Mouse (Mus musculus): ENCODE measurements at regions not wholly inside any gene's neighbourhood (a gene's known extent, or its start where the extent isn't known, plus 50 kb on each side); places are given as distances from the start of the nearest gene placed in this dataset.

DNA sequence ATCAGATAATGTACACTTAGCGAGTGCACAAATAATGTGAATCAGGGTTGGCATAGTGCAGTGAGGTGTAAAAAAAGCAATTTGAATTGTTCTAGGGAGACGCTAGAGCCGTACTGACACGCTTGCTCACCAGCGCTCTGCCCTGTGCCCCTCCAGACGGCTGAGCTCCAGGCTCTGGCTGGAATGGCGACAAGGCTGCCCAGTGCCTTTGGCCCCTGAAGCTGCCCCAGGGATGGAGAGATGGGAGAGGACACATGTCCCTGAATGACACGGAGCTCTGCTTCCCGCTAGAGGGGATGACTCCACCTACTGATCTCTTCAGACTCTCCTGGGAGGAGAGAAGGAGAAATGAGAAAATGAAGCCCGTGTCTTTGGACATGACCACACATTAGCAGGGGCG, 143.3 kb upstream of the Cadm1 start:
- DNase-seq (ENCODE audit: extremely low read depth, low read depth, low spot score): no peak

DNA sequence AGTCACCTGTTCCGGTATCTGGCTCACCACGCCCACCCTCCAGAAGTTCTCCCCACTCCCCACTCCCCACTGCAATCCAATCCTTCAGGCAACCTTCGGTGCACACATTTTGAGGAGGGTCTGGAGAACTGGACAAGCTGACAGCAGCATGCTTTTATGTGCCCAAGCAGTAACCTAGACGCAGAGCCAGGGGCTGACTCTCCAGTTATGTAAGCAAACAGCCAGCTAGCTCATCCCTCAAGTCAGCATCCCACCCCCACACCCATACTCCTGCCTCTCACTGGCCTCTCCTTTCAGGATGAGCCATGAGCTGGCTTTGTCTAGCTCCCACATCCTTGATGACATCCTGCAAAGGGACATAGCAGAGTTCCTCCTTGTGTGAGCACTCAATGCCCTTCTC, 142.8 kb upstream of the Cadm1 start:
- no peak for DNase-seq (ENCODE audit: extremely low read depth, low read depth, low spot score)

DNA sequence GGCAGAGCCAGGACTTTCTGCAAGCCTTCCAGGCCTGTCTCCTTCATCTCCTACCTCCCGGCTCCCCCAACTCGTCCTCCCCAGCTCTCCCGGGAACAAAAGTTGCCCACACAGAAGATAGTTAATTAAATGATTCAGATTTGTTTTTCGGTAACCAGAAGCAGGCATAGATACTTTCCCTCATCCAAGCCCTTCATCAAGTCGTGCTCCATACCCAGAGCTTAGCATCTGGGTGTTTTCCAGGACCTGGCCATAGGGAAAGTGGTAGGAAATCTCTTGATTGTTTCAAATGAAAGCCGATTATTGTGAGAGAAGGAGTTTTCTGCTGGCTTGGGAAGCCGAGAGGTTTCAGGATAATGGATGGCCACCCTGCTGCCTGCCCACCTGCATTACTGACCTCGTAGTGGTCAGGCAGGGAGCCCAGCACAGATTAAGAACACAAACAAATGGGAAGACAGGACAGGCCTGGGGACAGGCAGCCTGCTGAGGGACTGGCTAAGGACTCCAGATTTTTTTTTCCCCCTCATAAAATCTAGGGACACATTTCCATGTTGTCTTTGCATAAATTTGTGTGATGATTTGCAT, 142.2 kb upstream of the Cadm1 start:
- DNase-seq (ENCODE audit: extremely low read depth, low read depth, low spot score): no peak

DNA sequence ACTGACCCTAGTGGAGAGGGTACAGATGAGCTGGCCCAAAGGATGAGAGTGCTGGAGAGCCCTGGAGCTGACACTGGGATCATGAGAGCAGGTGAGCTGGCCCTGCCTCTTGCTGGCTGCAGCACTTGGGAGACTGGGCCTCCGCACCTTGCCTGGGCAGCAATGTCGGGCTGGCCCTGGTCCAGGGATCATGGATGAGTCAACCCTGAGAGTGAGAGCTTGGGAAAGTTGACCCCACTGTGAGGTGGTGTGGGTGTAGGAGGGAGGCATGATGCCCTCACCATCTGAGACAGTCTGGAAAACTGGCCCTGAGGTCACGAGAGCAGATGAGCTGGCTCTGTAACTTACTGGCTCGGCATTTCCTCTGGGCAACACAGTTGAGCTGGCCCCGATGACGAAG, 140.1 kb upstream of the Cadm1 start:
- DNase-seq (ENCODE audit: extremely low read depth, low read depth, low spot score): no peak

DNA sequence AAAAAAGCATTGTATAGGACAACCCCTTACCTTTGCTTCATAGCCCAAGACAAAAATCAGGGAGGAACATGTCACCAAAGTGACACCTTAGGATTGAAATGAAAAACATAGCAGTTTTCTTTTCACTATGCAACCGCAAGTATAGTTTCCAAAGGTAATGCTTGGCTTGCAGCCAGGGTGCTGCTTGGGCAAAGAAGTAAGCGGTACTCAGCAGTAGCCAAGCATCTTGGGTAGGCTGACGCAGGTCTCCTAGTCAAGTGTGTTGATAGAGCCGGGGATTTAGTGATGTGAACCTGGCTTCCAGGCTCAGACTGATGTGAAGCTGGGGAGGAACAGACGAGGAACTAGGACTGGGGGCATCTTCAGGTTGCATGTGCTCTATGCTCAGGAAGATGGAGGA, 138.3 kb upstream of the Cadm1 start:
- DNase-seq (ENCODE audit: extremely low read depth, low read depth, low spot score): no peak

- no peak for DNase-seq (ENCODE audit: extremely low read depth, low read depth, low spot score)
These were observed 130.4 kb upstream of the Cadm1 start for GRCm38 (mm10) chr9:47399598-47399997.

DNA sequence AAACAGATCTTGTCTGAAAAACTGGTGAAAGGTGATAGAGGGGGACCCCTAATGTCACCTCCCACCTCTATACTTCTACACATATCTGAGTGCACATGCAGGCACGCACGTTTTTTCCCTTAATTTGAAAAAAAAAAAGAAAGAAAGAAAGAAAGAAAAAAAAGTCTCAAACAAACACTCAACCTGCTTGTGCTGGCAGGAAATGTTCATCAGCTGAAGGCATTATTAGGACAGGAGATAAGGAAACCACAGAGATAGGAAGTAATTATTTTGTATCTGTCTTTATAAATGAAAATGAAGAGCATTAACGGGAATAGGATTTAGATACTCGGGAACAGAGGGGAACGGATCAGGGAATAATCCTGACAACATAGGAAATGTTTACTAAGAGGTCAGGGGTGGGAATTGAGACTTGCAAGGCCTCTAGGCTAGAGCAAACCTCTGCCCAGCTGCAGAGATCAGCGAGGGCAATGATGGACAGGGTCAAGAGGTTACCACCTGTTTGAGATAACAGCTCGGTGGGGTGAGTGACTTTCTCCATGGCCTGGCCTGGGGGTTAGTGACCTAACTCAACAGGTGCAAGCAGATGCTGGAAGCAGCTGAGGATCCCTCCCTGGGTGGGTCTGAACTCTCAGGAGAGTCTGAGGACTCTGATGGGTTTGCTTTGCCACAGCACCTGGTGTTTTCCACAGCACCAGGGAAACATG, 129.7 kb upstream of the Cadm1 start:
- DNase-seq (ENCODE audit: extremely low read depth, low read depth, low spot score): no peak

DNA sequence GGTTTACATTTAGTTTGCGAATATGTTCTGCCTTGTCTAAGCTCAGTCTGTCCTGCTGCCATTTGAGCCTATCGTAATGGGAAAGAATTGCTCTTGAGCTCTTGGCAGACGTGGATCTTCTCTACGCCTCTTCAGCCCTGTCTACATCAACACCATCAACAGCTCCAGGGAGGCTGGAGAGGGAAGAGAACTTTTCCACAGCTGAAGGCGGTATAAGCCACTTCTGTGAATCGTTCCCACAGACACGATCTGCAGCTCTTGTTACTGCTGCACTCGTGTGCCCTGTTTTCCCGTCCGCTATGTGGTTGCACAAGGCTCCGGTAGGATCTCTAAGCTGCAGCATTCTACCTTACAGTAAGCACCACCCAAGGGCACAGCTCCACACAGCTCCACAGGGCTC, 128.5 kb upstream of the Cadm1 start:
- DNase-seq (ENCODE audit: extremely low read depth, low read depth, low spot score): no peak

GRCm38 (mm10) chr9:47403317-47403716, 126.7 kb upstream of the Cadm1 start:
- no peak for DNase-seq (ENCODE audit: extremely low read depth, low read depth, low spot score)

GRCm38 (mm10) chr9:47404821-47405220, 125.2 kb upstream of the Cadm1 start:
- no peak for DNase-seq (ENCODE audit: extremely low read depth, low read depth, low spot score)

DNA sequence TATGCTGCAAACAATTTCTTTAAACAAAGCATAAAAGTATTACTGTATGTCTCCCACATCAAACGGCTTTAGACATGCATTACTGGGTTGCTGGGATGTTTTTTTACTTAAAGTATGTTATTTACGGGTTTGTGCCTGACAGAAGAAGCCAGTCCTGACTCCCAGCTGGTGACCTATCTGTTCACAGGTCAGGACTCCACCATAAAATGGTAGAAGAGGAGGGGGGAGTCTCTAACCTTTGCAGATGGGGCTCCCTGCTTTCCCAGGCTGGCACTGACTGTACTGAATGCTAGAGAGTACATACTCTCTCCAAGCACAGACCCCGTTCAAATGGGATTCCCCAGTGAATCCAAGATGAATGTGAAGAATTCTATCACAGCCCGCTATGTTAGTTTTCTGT, 124.4 kb upstream of the Cadm1 start:
- no peak for DNase-seq (ENCODE audit: extremely low read depth, low read depth, low spot score)

DNA sequence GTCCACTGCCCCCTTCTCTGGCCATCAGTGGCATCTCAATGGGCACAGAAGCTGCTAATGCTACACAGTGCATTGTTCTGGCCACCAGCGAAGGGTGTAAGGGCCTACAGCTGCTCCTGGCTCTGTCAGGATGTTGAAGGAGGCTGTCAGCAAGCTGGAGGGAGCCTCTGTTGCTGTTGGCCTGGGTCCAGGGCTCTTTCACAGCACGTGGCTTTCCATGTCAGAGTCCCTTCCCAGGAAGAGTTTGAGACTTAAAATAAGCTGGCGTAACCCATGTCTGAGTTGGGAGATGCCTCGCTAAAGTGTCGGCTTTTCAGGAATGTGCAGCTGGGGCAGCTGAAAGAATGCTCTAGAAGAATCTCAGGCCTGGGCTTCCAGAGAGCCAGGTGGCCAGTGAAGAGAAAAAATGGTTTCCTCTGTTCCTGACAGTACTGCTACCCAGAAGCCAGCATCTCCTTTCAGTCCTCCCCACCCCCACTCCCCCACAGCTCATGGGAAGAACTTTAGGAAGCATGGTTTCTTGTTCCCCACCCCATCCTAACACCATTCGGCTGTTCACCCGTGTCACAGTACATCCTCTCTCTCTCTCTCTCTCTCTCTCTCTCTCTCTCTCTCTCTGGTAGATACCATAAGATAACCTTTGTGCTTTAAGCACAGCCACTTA, 122.8 kb upstream of the Cadm1 start:
- no peak for DNase-seq (ENCODE audit: extremely low read depth, low read depth, low spot score)

DNA sequence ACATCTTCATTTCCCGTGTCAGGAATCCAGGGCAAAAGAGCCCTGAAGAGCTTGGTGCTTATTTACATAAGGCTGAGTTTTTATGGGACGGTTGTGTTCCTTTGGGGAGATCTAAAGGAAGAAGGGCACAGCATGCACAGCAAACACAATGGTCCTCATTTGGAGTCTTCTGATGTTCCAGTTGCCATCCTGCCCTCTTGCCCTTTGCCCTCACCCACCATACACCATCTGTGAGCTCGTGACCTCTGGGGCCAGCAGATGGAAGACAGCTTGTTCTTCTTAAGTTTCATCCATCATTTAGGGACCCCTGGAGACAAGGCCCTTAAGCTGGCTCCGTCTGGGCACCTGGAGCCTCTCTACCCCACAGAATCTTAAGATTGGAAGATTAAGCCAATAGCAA, 121.9 kb upstream of the Cadm1 start:
- DNase-seq (ENCODE audit: extremely low read depth, low read depth, low spot score): no peak

GRCm38 (mm10) chr9:47409579-47409978, 120.4 kb upstream of the Cadm1 start:
- DNase-seq (ENCODE audit: extremely low read depth, low read depth, low spot score): no peak

- DNase-seq (ENCODE audit: extremely low read depth, low read depth, low spot score): no peak
These were observed 117.2 kb upstream of the Cadm1 start for GRCm38 (mm10) chr9:47412786-47413185.

DNA sequence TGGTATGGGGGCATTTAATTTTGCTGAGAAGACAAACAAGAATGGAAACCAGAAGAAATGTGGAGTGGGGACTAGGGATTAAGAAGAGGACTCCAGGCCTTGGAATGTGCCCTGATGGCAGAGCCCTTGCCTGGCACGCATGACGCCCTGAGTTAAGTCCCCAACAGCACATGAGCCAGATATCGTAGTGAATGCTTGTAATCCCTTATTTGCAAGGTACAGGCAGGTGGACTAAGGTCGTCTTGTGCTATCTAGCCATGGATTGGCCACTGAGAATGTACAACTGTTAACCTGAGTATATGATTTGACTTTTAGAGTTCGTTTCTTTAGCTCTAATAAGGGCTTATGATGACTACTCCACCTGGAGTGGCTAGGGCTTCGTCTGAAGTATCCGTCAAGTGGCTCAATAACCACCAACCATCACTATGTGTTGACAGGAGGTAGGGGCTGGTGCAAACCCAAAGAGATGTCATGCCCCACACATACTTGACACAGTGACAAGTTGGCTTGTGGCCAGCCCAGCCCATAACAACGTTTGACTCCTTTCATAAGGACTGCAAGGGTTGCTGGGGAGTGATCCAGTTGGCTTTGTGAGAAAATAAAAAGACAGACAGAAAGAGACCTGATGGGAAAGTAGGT, 115.5 kb upstream of the Cadm1 start:
- DNase-seq (ENCODE audit: extremely low read depth, low read depth, low spot score): no peak

DNA sequence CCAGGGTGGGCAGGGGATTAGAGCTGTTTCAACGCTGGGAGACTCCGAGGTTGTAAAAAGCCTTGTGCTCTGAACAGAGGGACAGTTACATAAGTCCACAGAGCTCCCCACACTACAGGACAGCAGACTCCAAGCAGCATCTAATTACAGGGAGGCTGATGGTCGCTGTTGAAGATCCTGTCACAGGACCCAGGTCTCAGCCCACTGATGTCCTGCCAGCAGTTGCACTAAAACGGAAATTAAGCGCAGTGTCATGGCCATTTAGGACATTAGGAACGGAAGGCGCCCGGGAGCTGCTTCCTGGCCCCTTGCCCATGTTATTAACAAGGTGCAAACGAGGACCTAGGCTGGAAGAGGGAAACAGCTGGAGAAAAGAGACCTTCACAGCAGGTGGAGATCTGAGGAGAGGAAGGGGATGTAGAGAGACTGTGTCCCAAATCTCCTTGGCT, 107.8 kb upstream of the Cadm1 start:
- DNase-seq (ENCODE audit: extremely low read depth, low read depth, low spot score): no peak

- peak; percentile 47 for DNase-seq (ENCODE audit: extremely low read depth, low read depth, low spot score)
These were observed 107.1 kb upstream of the Cadm1 start for GRCm38 (mm10) chr9:47422741-47423461.

DNA sequence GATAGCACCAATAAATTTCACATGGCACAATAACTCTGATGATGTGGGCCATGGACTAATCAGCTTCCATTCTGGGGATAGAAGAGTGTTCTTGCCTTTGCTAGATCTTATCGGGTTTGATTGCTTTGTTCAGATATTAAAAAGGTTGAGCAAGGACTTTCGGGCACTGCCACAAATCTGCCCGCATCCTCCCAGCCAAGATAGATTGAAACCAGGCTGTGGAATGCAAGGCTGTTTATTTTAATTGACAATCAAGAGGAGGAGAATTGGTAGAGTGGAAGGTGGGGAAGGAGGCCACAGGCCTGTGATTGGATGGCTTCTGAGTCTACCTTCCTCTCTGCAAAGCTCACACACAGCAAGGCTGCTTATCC, 106.5 kb upstream of the Cadm1 start:
- DNase-seq (ENCODE audit: extremely low read depth, low read depth, low spot score): peak; percentile 33

DNA sequence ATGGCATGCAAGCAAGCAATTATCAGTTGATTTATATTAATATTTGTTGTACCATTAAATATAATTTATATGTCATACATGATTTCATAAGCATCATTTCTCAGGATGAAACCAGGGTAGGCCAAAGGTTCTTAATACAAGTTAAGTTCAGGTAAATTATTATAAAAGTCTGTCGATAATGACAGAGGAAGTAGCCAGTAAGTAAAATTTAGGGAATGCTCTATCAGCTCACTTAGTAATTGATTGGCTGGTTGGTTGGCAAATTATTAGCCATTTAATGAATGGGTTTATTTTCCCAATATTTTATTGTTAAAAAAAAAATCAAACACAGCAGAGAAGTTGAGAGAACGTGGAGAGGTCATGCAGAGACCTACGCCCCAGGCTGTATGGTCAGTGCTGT, 105.8 kb upstream of the Cadm1 start:
- DNase-seq (ENCODE audit: extremely low read depth, low read depth, low spot score): no peak

DNA sequence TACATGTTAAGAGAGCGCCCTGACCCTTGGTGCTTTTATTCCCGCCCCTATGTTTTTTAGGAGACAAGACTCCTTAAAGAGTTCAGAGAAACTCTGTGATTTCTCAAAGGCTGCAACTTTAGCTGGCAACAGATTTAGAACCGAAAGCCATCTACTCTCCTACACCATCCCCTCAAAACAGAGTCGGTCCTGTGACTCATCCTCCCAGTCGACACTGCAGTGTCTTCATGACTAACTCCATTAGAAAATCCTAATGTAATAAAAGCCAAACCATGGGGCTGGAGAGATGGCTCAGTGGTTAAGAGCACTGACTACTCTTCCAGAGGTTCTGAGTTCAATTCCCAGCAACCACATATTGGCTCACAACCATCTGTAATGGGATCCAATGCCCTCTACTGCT, 103.3 kb upstream of the Cadm1 start:
- no peak for DNase-seq (ENCODE audit: extremely low read depth, low read depth, low spot score)
